Mouse (Mus musculus) thymus, postnatal 4 days (tissue): Measurements from ENCODE around the gene Tpk1.
A peak's percentile ranks its signal among the peaks of the same experiment; 100 is the strongest.
"Not testable (repeated sequence)": the region's sequence is repeated elsewhere in the genome, so short reads cannot be mapped to it uniquely, and the experiment has no call there.

ENCODE experiments used
- DNase-seq: peaks from one replicate; pipeline ENCODE4 v3.0.0; 2021

Gene Tpk1

GRCm38 (mm10) chr6:43638865-43639264 lies 27.2 kb downstream of the Tpk1 start:
- no peak for DNase-seq

- DNase-seq: no peak
These were observed 28.0 kb downstream of the Tpk1 start for GRCm38 (mm10) chr6:43638119-43638518.

- no peak for DNase-seq
These were observed 29.0 kb downstream of the Tpk1 start for GRCm38 (mm10) chr6:43636980-43637638.

- DNase-seq: no peak
These were observed 32.6 kb downstream of the Tpk1 start for GRCm38 (mm10) chr6:43633308-43633963.

- no peak for DNase-seq
These were observed 33.2 kb downstream of the Tpk1 start for GRCm38 (mm10) chr6:43632871-43633270.

- not testable (repeated sequence) for DNase-seq
These were observed 42.6 kb downstream of the Tpk1 start for GRCm38 (mm10) chr6:43623448-43623847.

- DNase-seq: peak; percentile 7
These were observed 46.8 kb downstream of the Tpk1 start for GRCm38 (mm10) chr6:43619258-43619657.

GRCm38 (mm10) chr6:43611770-43612169 lies 54.3 kb downstream of the Tpk1 start:
- no peak for DNase-seq

- DNase-seq: no peak
These were observed 75.1 kb downstream of the Tpk1 start for GRCm38 (mm10) chr6:43590841-43591541.

- DNase-seq: no peak
These were observed 80.8 kb downstream of the Tpk1 start for GRCm38 (mm10) chr6:43585274-43585673.

- DNase-seq: no peak
These were observed 84.3 kb downstream of the Tpk1 start for GRCm38 (mm10) chr6:43581809-43582208.

- DNase-seq: no peak
These were observed 98.2 kb downstream of the Tpk1 start for GRCm38 (mm10) chr6:43567885-43568284.

GRCm38 (mm10) chr6:43562474-43562873 lies 103.6 kb downstream of the Tpk1 start:
- DNase-seq: no peak

- no peak for DNase-seq
These were observed 114.7 kb downstream of the Tpk1 start for GRCm38 (mm10) chr6:43551410-43551809.

- no peak for DNase-seq
These were observed 119.5 kb downstream of the Tpk1 start for GRCm38 (mm10) chr6:43546537-43546936.

GRCm38 (mm10) chr6:43537252-43537870 lies 128.7 kb downstream of the Tpk1 start:
- no peak for DNase-seq

GRCm38 (mm10) chr6:43535459-43535858 lies 130.6 kb downstream of the Tpk1 start:
- no peak for DNase-seq

GRCm38 (mm10) chr6:43533323-43533722 lies 132.8 kb downstream of the Tpk1 start:
- no peak for DNase-seq

- DNase-seq: no peak
These were observed 133.3 kb downstream of the Tpk1 start for GRCm38 (mm10) chr6:43532822-43533221.

GRCm38 (mm10) chr6:43531996-43532395 lies 134.1 kb downstream of the Tpk1 start:
- no peak for DNase-seq

- DNase-seq: no peak
These were observed 137.1 kb downstream of the Tpk1 start for GRCm38 (mm10) chr6:43528996-43529395.

- no peak for DNase-seq
These were observed 141.1 kb downstream of the Tpk1 start for GRCm38 (mm10) chr6:43525028-43525427.

GRCm38 (mm10) chr6:43522046-43522445 lies 144.0 kb downstream of the Tpk1 start:
- DNase-seq: no peak

GRCm38 (mm10) chr6:43520218-43520617 lies 145.9 kb downstream of the Tpk1 start:
- DNase-seq: no peak
